ENCODE assay signal across 20 mouse cellular contexts in genomic region chr9:34801662-34802061, GRCm38 (mm10).
"Had no signal": no experiment of that assay in that cellular context is flagged by ENCODE, and none has a peak within 500 bp of the region (broad histone marks: within the 10 kb centered on the region; RNA-seq: fewer than 3 reads in every experiment).

No protein-coding gene starts in this region.

- H3K27me3 ChIP-seq: kidney, embryonic 15.5 days; limb, embryonic 13.5 days; liver, embryonic 12.5 days; liver, embryonic 15.5 days; lung, embryonic 15.5 days; megakaryocyte, embryonic 14.5 days; midbrain, embryonic 12.5 days; neural tube, embryonic 12.5 days had no signal

- H3K36me3 ChIP-seq: kidney, embryonic 15.5 days; limb, embryonic 10.5 days; limb, embryonic 13.5 days; liver, embryonic 12.5 days; liver, embryonic 15.5 days; lung, embryonic 15.5 days; midbrain, embryonic 12.5 days; neural tube, embryonic 12.5 days had no signal

- H3K4me2 ChIP-seq: kidney, embryonic 15.5 days; limb, embryonic 13.5 days; liver, embryonic 12.5 days; liver, embryonic 15.5 days; lung, embryonic 15.5 days; midbrain, embryonic 12.5 days; neural tube, embryonic 12.5 days had no signal

- ATAC-seq: liver, embryonic 12.5 days had no signal

- H3K4me3 ChIP-seq: kidney, embryonic 15.5 days; limb, embryonic 10.5 days; limb, embryonic 13.5 days; liver, embryonic 12.5 days; liver, embryonic 15.5 days; lung, embryonic 15.5 days; megakaryocyte, embryonic 14.5 days; midbrain, embryonic 12.5 days; neural tube, embryonic 12.5 days had no signal

- H3K9ac ChIP-seq: kidney, embryonic 15.5 days; limb, embryonic 13.5 days; liver, embryonic 12.5 days; liver, embryonic 15.5 days; lung, embryonic 15.5 days; midbrain, embryonic 12.5 days; neural tube, embryonic 12.5 days had no signal

- H3K9me3 ChIP-seq: kidney, embryonic 15.5 days; limb, embryonic 10.5 days; limb, embryonic 13.5 days; liver, embryonic 12.5 days; liver, embryonic 15.5 days; lung, embryonic 15.5 days; megakaryocyte, embryonic 14.5 days; midbrain, embryonic 12.5 days; neural tube, embryonic 12.5 days had no signal

- DNase-seq: kidney, adult 11 months; kidney, adult 8-10 months; kidney, postnatal 14 days; kidney, postnatal 4 days; layer of hippocampus, adult 9-11 months; liver; lung, adult 18-20 months; lung, postnatal 10 days; lung, postnatal 36 days; thymus, adult 18-20 months; thymus, postnatal 4 days had no signal

- H3K4me1 ChIP-seq: liver, embryonic 12.5 days; liver, embryonic 15.5 days; lung, embryonic 15.5 days; megakaryocyte, embryonic 14.5 days; midbrain, embryonic 12.5 days; neural tube, embryonic 12.5 days had no signal

- H3K27ac ChIP-seq: kidney, embryonic 15.5 days; limb, embryonic 10.5 days; limb, embryonic 13.5 days; liver, embryonic 12.5 days; liver, embryonic 15.5 days; lung, embryonic 15.5 days; midbrain, embryonic 12.5 days; neural tube, embryonic 12.5 days had no signal
